Mouse (Mus musculus): ENCODE results near the gene Stxbp6.

The Stxbp6 gene

GRCm38 (mm10) chr12:44918929-44919328 is 155.6 kb downstream of the Stxbp6 start:
- DNase-seq (ENCODE audit: extremely low spot score): no peak

GRCm38 (mm10) chr12:44913854-44914253 is 160.7 kb downstream of the Stxbp6 start:
- no peak for DNase-seq (ENCODE audit: extremely low spot score)

GRCm38 (mm10) chr12:44908028-44908702 is 166.3 kb downstream of the Stxbp6 start:
- DNase-seq (ENCODE audit: extremely low spot score): no peak

GRCm38 (mm10) chr12:44906001-44906400 is 168.5 kb downstream of the Stxbp6 start:
- no peak for DNase-seq (ENCODE audit: extremely low spot score)

- no peak for DNase-seq (ENCODE audit: extremely low spot score)
Measured at GRCm38 (mm10) chr12:44903205-44903732, 171.2 kb downstream of the Stxbp6 start.

- no peak for DNase-seq (ENCODE audit: extremely low spot score)
Measured at GRCm38 (mm10) chr12:44899173-44899870, 175.2 kb downstream of the Stxbp6 start.

- no peak for DNase-seq (ENCODE audit: extremely low spot score)
Measured at GRCm38 (mm10) chr12:44896460-44896859, 178.0 kb downstream of the Stxbp6 start.

GRCm38 (mm10) chr12:44889677-44890393 is 184.7 kb downstream of the Stxbp6 start:
- no peak for DNase-seq (ENCODE audit: extremely low spot score)

GRCm38 (mm10) chr12:44886826-44887225 is 187.7 kb downstream of the Stxbp6 start:
- DNase-seq (ENCODE audit: extremely low spot score): no peak

GRCm38 (mm10) chr12:44872697-44873096 is 201.8 kb downstream of the Stxbp6 start:
- DNase-seq (ENCODE audit: extremely low spot score): no peak

- DNase-seq (ENCODE audit: extremely low spot score): no peak
Measured at GRCm38 (mm10) chr12:44865442-44865841, 209.1 kb downstream of the Stxbp6 start.

- no peak for DNase-seq (ENCODE audit: extremely low spot score)
Measured at GRCm38 (mm10) chr12:44859454-44859853, 215.1 kb downstream of the Stxbp6 start.

- DNase-seq (ENCODE audit: extremely low spot score): no peak
Measured at GRCm38 (mm10) chr12:44858110-44858885, 216.2 kb downstream of the Stxbp6 start.

GRCm38 (mm10) chr12:44852024-44852423 is 222.5 kb downstream of the Stxbp6 start:
- no peak for DNase-seq (ENCODE audit: extremely low spot score)

- no peak for DNase-seq (ENCODE audit: extremely low spot score)
Measured at GRCm38 (mm10) chr12:44850516-44850915, 224.0 kb downstream of the Stxbp6 start.

- peak; percentile 33 for DNase-seq (ENCODE audit: extremely low spot score)
Measured at GRCm38 (mm10) chr12:44848483-44849221, 225.9 kb downstream of the Stxbp6 start.

- DNase-seq (ENCODE audit: extremely low spot score): no peak
Measured at GRCm38 (mm10) chr12:44840585-44840984, 233.9 kb downstream of the Stxbp6 start.

GRCm38 (mm10) chr12:44839594-44840373 is 234.7 kb downstream of the Stxbp6 start:
- DNase-seq (ENCODE audit: extremely low spot score): peak; percentile 47

- no peak for DNase-seq (ENCODE audit: extremely low spot score)
Measured at GRCm38 (mm10) chr12:44835879-44836467, 238.5 kb downstream of the Stxbp6 start.

GRCm38 (mm10) chr12:44811895-44812294 is 262.6 kb downstream of the Stxbp6 start:
- DNase-seq (ENCODE audit: extremely low spot score): no peak

Data from embryo, embryonic 9.5 days (tissue).